Mouse (Mus musculus): ENCODE data around the gene Ogfr. TPM values are rescaled to one million over a fixed set of nuclear protein-coding genes. Genes with fewer than 3 reads are reported as not detected.

The Ogfr gene
- polyA plus RNA-seq, 2 experiments: 71.4 to 78.6 TPM

DNA sequence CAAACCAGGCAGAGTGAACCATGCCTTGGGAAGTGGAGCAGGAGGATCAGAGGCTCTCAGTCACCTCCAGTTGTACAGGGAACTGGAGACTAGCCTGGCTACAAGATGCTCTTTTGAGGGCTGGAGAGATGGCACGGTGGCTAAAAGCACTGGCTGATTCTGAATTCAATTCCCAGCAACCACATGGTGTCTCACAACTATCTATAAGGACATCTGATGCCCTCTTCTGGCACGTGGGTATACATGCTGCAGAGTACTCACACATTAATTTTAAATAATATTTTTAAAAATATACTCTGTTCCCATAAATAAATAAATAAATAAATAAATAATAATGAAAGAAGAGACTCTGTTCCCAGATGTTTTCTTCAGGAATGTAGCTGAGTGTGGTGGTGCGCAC is 33.8 kb upstream of the Ogfr start:
- no peaks in the 10 kb centered on the region for H3K27me3 ChIP-seq (ENCODE audit: control insufficient read depth, insufficient read depth, low read length)
- H3K4me1 ChIP-seq (ENCODE audit: control insufficient read depth, insufficient read depth, low read length): no peaks in the 10 kb centered on the region
- no peak overlapping the region for H3K4me3 ChIP-seq (replicated peaks; ENCODE audit: low read length)
- 58% methylated on average over 3 of the region's 3 CpGs for WGBS
- H3K36me3 ChIP-seq (ENCODE audit: control insufficient read depth, insufficient read depth, low read length): no peaks in the 10 kb centered on the region
- no peak overlapping the region for H3K4me2 ChIP-seq (replicated peaks; ENCODE audit: low read depth, low read length, severe bottlenecking)
- H3K27ac ChIP-seq (replicated peaks; ENCODE audit: low read depth, low read length): no peak overlapping the region
- ATAC-seq (ENCODE audit: low FRiP score, low read depth) (no peak), DNase-seq (ENCODE audit: low spot score) (peak; percentile 9)
- H3K9ac ChIP-seq (ENCODE audit: low read depth, low read length, severe bottlenecking): no peak overlapping the region
- no peak for TF ChIP-seq POLR2A (IDR thresholded peaks at IDR 0.05; ENCODE audit: borderline replicate concordance, extremely low read depth, insufficient read depth, insufficient read length)
- H3K9me3 ChIP-seq (ENCODE audit: control insufficient read depth, low read length): no peaks in the 10 kb centered on the region

DNA sequence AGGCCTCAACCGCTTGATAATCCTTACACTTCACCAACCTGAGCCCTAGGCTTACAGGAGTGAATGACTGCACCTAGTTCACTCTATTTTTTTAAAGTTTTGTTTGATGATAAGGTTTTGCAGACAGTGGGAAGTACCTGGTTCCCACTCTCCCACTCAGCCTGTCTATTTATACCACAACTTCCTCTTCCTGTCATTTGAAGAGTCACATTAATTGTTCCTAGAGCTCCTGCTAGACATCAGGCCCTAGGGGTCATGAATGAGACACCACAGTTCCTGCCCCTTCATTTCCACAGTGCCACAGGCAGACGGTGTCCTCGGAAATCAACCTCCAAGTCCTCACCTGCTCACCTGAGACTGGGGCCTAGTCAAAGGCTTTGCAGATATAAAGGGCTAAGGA is 32.6 kb upstream of the Ogfr start:
- H3K27me3 ChIP-seq (ENCODE audit: control insufficient read depth, insufficient read depth, low read length): no peaks in the 10 kb centered on the region

DNA sequence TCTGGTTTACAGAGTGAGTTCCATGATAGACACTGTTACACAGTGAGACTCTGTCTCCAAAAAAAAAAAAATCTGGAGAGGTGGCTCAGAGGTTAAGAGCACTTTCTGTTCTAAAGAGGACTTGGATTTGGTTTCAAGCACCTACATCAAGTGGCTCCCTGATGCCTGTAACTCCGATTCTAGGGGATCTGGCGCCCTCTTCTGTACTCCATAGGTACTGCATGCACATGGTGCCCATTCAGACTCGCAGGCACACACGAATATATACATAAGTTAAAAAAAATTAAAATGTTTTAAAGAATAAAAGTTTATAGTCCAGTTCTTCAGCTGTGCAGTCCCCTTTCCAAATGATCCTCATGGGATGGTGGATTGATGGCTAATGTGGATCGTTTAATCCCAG is 28.8 kb upstream of the Ogfr start:
- Histone ChIP-seq H3K4me3 (replicated peaks; ENCODE audit: low read length) (no peak overlapping the region), H3K9ac (ENCODE audit: low read depth, low read length, severe bottlenecking) (no peak overlapping the region), H3K36me3 (ENCODE audit: control insufficient read depth, insufficient read depth, low read length) (no peaks in the 10 kb centered on the region), H3K27me3 (ENCODE audit: control insufficient read depth, insufficient read depth, low read length) (no peaks in the 10 kb centered on the region), H3K4me1 (ENCODE audit: control insufficient read depth, insufficient read depth, low read length) (no peaks in the 10 kb centered on the region), H3K4me2 (replicated peaks; ENCODE audit: low read depth, low read length, severe bottlenecking) (no peak overlapping the region), H3K27ac (replicated peaks; ENCODE audit: low read depth, low read length) (no peak overlapping the region), H3K9me3 (ENCODE audit: control insufficient read depth, low read length) (no peaks in the 10 kb centered on the region)
- DNase-seq (ENCODE audit: low spot score): no peak
- TF ChIP-seq POLR2A (IDR thresholded peaks at IDR 0.05; ENCODE audit: borderline replicate concordance, extremely low read depth, insufficient read depth, insufficient read length): no peak
- no peak for ATAC-seq (ENCODE audit: low FRiP score, low read depth)
- 54% methylated on average over 5 of the region's 5 CpGs for WGBS

More for the DNA sequence above, 32.6 kb upstream of the Ogfr start:
- H3K9ac ChIP-seq (ENCODE audit: low read depth, low read length, severe bottlenecking): no peak overlapping the region
- H3K9me3 ChIP-seq (ENCODE audit: control insufficient read depth, low read length): no peaks in the 10 kb centered on the region
- no peak overlapping the region for H3K4me3 ChIP-seq (replicated peaks; ENCODE audit: low read length)
- H3K27ac ChIP-seq (replicated peaks; ENCODE audit: low read depth, low read length): no peak overlapping the region
- 80% methylated on average over 3 of the region's 3 CpGs for WGBS
- no peak for ATAC-seq (ENCODE audit: low FRiP score, low read depth)
- TF ChIP-seq POLR2A (IDR thresholded peaks at IDR 0.05; ENCODE audit: borderline replicate concordance, extremely low read depth, insufficient read depth, insufficient read length): no peak
- no peak for DNase-seq (ENCODE audit: low spot score)
- H3K4me1 ChIP-seq (ENCODE audit: control insufficient read depth, insufficient read depth, low read length): no peaks in the 10 kb centered on the region
- H3K36me3 ChIP-seq (ENCODE audit: control insufficient read depth, insufficient read depth, low read length): no peaks in the 10 kb centered on the region
- no peak overlapping the region for H3K4me2 ChIP-seq (replicated peaks; ENCODE audit: low read depth, low read length, severe bottlenecking)

DNA sequence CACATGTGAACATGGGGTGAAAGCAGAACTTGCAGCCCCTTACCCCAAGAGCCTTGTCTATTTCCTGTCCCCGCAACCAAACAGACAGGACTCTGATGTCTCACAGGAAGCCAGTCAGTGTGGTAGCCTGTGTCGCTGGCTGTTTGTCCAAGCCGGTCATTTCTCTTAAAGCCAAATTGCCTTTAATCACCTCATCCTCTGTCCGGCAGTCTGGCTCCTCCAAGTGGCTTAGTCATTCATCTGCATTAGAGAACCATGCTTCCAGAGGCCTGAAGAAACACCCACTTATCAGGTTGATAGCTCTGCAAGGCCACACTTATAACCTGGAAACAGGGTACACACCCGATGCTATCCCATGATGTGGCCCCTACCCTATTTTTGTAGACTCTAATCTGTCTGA is 26.9 kb upstream of the Ogfr start:
- Histone ChIP-seq H3K9me3 (ENCODE audit: control insufficient read depth, low read length) (no peaks in the 10 kb centered on the region), H3K4me3 (replicated peaks; ENCODE audit: low read length) (no peak overlapping the region), H3K4me1 (ENCODE audit: control insufficient read depth, insufficient read depth, low read length) (no peaks in the 10 kb centered on the region), H3K27ac (replicated peaks; ENCODE audit: low read depth, low read length) (no peak overlapping the region), H3K4me2 (replicated peaks; ENCODE audit: low read depth, low read length, severe bottlenecking) (no peak overlapping the region), H3K27me3 (ENCODE audit: control insufficient read depth, insufficient read depth, low read length) (no peaks in the 10 kb centered on the region), H3K36me3 (ENCODE audit: control insufficient read depth, insufficient read depth, low read length) (no peaks in the 10 kb centered on the region), H3K9ac (ENCODE audit: low read depth, low read length, severe bottlenecking) (no peak overlapping the region)
- ATAC-seq (ENCODE audit: low FRiP score, low read depth) (no peak), DNase-seq (ENCODE audit: low spot score) (peak; percentile 4)
- TF ChIP-seq POLR2A (IDR thresholded peaks at IDR 0.05; ENCODE audit: borderline replicate concordance, extremely low read depth, insufficient read depth, insufficient read length): no peak
- WGBS: 46% methylated on average over 5 of the region's 5 CpGs

DNA sequence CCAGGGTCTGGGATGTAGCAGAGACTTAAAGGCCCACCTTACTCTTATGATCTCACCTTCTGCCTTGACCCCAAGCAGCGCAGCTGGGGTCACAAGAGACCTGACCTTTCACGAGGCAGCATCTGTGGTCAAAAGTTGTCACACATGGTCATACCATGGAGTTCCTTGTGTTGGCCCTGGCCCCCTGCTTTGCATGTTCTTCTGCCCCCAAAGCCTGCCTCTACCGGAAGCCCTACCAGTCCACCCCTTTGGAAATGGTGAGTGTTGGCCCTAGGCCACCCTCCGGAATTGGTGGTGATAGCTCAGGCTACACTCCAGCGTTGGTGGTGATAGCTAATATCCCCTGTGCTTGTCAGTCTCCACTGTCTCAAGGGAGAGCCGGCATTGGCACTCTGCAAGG is 25.7 kb upstream of the Ogfr start:
- no peak overlapping the region for H3K4me3 ChIP-seq (replicated peaks; ENCODE audit: low read length)
- H3K4me1 ChIP-seq (ENCODE audit: control insufficient read depth, insufficient read depth, low read length): no peaks in the 10 kb centered on the region
- TF ChIP-seq POLR2A (IDR thresholded peaks at IDR 0.05; ENCODE audit: borderline replicate concordance, extremely low read depth, insufficient read depth, insufficient read length): no peak
- no peak for DNase-seq (ENCODE audit: low spot score)
- no peaks in the 10 kb centered on the region for H3K9me3 ChIP-seq (ENCODE audit: control insufficient read depth, low read length)
- no peak overlapping the region for H3K27ac ChIP-seq (replicated peaks; ENCODE audit: low read depth, low read length)
- no peak overlapping the region for H3K9ac ChIP-seq (ENCODE audit: low read depth, low read length, severe bottlenecking)
- 53% methylated on average over 6 of the region's 6 CpGs for WGBS
- ATAC-seq (ENCODE audit: low FRiP score, low read depth): no peak
- no peak overlapping the region for H3K4me2 ChIP-seq (replicated peaks; ENCODE audit: low read depth, low read length, severe bottlenecking)
- no peaks in the 10 kb centered on the region for H3K36me3 ChIP-seq (ENCODE audit: control insufficient read depth, insufficient read depth, low read length)
- no peaks in the 10 kb centered on the region for H3K27me3 ChIP-seq (ENCODE audit: control insufficient read depth, insufficient read depth, low read length)

DNA sequence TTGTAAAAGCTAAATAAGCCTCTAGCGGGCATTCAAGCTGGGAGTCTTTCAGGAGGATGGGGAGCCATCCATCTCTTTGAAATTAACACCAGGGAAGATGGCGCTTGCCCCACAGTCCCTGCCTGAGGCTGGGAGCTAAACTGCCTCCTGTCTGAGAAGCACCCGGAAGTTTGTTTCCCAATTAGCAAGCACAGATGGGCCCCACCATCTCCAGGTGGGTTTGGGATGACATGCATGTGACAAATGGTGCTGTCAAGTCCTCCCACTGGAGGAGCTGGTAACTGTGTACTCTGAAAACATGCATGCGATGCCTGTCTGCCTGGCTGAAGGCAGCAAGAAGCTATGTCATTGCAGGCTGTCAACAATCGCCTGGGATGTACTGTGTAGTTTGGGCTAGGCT is 25.2 kb upstream of the Ogfr start:
- Histone ChIP-seq H3K9ac (ENCODE audit: low read depth, low read length, severe bottlenecking) (no peak overlapping the region), H3K27me3 (ENCODE audit: control insufficient read depth, insufficient read depth, low read length) (no peaks in the 10 kb centered on the region), H3K4me3 (replicated peaks; ENCODE audit: low read length) (no peak overlapping the region), H3K4me2 (replicated peaks; ENCODE audit: low read depth, low read length, severe bottlenecking) (no peak overlapping the region), H3K27ac (replicated peaks; ENCODE audit: low read depth, low read length) (no peak overlapping the region), H3K4me1 (ENCODE audit: control insufficient read depth, insufficient read depth, low read length) (peaks cover 4% of the 10 kb centered on the region), H3K9me3 (ENCODE audit: control insufficient read depth, low read length) (no peaks in the 10 kb centered on the region), H3K36me3 (ENCODE audit: control insufficient read depth, insufficient read depth, low read length) (no peaks in the 10 kb centered on the region)
- WGBS: 33% methylated on average over 5 of the region's 5 CpGs
- TF ChIP-seq POLR2A (IDR thresholded peaks at IDR 0.05; ENCODE audit: borderline replicate concordance, extremely low read depth, insufficient read depth, insufficient read length): no peak
- DNase-seq (ENCODE audit: low spot score) (no peak), ATAC-seq (ENCODE audit: low FRiP score, low read depth) (no peak)
